Mouse (Mus musculus) megakaryocyte, embryonic 14.5 days (primary cell): ENCODE results near the gene Ifi35.

Experiments used
- FLI1 ChIP-seq: IDR thresholded peaks from 2 replicates; pipeline ENCODE4 v1.6.1; 2012; ENCODE audit warnings: low read length, inconsistent platforms, mixed read lengths
- GATA1 ChIP-seq: IDR thresholded peaks from 3 replicates; pipeline ENCODE4 v1.6.1; 2012; ENCODE audit warnings: mixed read lengths, low read length, inconsistent platforms, borderline replicate concordance

GRCm38 (mm10) chr11:101457631-101458030, 9.4 kb downstream of the Ifi35 start:
- TF ChIP-seq GATA1 (no peak), FLI1 (no peak)
